19 mouse cellular contexts compared by ENCODE assay signal in the genomic region with DNA sequence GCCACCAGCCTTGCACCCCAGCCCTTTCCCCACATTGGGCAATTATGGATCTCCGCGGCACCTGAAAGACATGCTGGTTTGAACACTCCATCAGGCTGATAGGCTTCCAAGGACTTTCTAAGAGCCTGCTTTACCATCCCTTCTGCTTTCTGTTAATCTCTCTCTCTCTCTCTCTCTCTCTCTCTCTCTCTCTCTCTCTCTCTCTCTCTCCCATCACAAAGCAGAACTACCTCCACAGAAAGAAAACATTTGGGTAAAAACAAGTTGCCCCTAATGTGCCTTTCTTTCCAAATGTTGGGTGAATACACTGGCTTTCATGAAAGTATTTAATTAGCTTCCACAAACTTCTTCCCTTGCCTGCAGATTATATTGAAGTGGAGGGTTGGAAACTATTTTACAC. TPM values are rescaled to one million over a fixed set of nuclear protein-coding genes. Genes with fewer than 3 reads are reported as not detected.
DNase-seq lines count a peak whose midpoint lies in the region; ATAC-seq and TF ChIP-seq lines count a peak whose summit lies in the region.
"Had no signal": no experiment of that assay in that cellular context is flagged by ENCODE, and none has a peak within 500 bp of the region (broad histone marks: within the 10 kb centered on the region; RNA-seq: fewer than 3 reads in every experiment).

A gene (minus strand): TSS at position 101 of the 400 bp plus-strand sequence.

- no peak within 1 kb of the TSS for H3K27ac ChIP-seq in heart, embryonic 15.5 days
- no peak within 1 kb of the TSS for H3K27ac ChIP-seq in midbrain, embryonic 11.5 days (ENCODE audit: low read depth, low read length)
- H3K27ac ChIP-seq in midbrain, postnatal 0 days (ENCODE audit: low read depth, low read length), result no peak within 1 kb of the TSS
- H3K27ac ChIP-seq in forebrain, embryonic 13.5 days, result peak within 1 kb of the TSS; percentile 97
- H3K27ac ChIP-seq: hindbrain, embryonic 14.5 days had no signal

- no peaks in the 10 kb centered on the region for H3K9me3 ChIP-seq in heart, embryonic 15.5 days (replicated peaks)
- no peaks in the 10 kb centered on the region for H3K9me3 ChIP-seq in midbrain, embryonic 11.5 days (ENCODE audit: control insufficient read depth, low read length)
- no peaks in the 10 kb centered on the region for H3K9me3 ChIP-seq in midbrain, postnatal 0 days (ENCODE audit: low read length)
- H3K9me3 ChIP-seq in forebrain, embryonic 13.5 days (replicated peaks), result no peaks in the 10 kb centered on the region
- H3K9me3 ChIP-seq: megakaryocyte, embryonic 14.5 days had no signal

- peak within 1 kb of the TSS; percentile 43 for H3K4me3 ChIP-seq in heart, embryonic 15.5 days
- no peak within 1 kb of the TSS for H3K4me3 ChIP-seq in midbrain, embryonic 11.5 days (ENCODE audit: low read depth, low read length)
- no peak within 1 kb of the TSS for H3K4me3 ChIP-seq in midbrain, postnatal 0 days (ENCODE audit: low read depth, low read length)
- H3K4me3 ChIP-seq in forebrain, embryonic 13.5 days, result peak within 1 kb of the TSS; percentile 61
- H3K4me3 ChIP-seq: megakaryocyte, embryonic 14.5 days had no signal

- H3K4me1 ChIP-seq in heart, embryonic 15.5 days (replicated peaks), result peaks cover 28% of the 10 kb centered on the region
- H3K4me1 ChIP-seq in midbrain, embryonic 11.5 days (ENCODE audit: control insufficient read depth, insufficient read depth, low read length), result peaks cover 10% of the 10 kb centered on the region
- no peaks in the 10 kb centered on the region for H3K4me1 ChIP-seq in midbrain, postnatal 0 days (ENCODE audit: insufficient read depth, low read length)
- H3K4me1 ChIP-seq in forebrain, embryonic 13.5 days, result peaks cover 64% of the 10 kb centered on the region

- H3K4me2 ChIP-seq in heart, embryonic 15.5 days, result peak within 1 kb of the TSS; percentile 62; the same call in 1 of the 2 replicates
- H3K4me2 ChIP-seq in midbrain, embryonic 11.5 days, result peak within 1 kb of the TSS; percentile 26; the same call in 1 of the 2 replicates
- H3K4me2 ChIP-seq in midbrain, postnatal 0 days (ENCODE audit: low read depth, low read length, poor library complexity, severe bottlenecking), result no peak within 1 kb of the TSS
- H3K4me2 ChIP-seq in forebrain, embryonic 13.5 days, result peak within 1 kb of the TSS; percentile 60
- H3K4me2 ChIP-seq: hindbrain, embryonic 14.5 days had no signal

- no peak for ATAC-seq in heart, embryonic 15.5 days (replicated peaks; ENCODE audit: insufficient number of reproducible peaks, insufficient read depth, low FRiP score, low read depth)
- ATAC-seq in midbrain, embryonic 11.5 days (ENCODE audit: low FRiP score), result no peak
- ATAC-seq in midbrain, postnatal 0 days (ENCODE audit: low FRiP score), result no peak
- no peak for ATAC-seq in forebrain, embryonic 13.5 days

- TF ChIP-seq CTCF in midbrain, postnatal 0 days (IDR thresholded peaks at IDR 0.05), result no peak

- no peaks in the 10 kb centered on the region for H3K36me3 ChIP-seq in heart, embryonic 15.5 days
- H3K36me3 ChIP-seq in midbrain, embryonic 11.5 days (ENCODE audit: control insufficient read depth, insufficient read depth, low read length), result no peaks in the 10 kb centered on the region
- H3K36me3 ChIP-seq in midbrain, postnatal 0 days (ENCODE audit: insufficient read depth, low read length), result no peaks in the 10 kb centered on the region
- H3K36me3 ChIP-seq in forebrain, embryonic 13.5 days (ENCODE audit: poor library complexity, severe bottlenecking), result no peaks in the 10 kb centered on the region; the same call in 1 of the 2 replicates

- no peak within 1 kb of the TSS for H3K9ac ChIP-seq in heart, embryonic 15.5 days
- no peak within 1 kb of the TSS for H3K9ac ChIP-seq in midbrain, embryonic 11.5 days (ENCODE audit: low read length)
- no peak within 1 kb of the TSS for H3K9ac ChIP-seq in midbrain, postnatal 0 days (replicated peaks; ENCODE audit: low read length, poor library complexity, severe bottlenecking)
- H3K9ac ChIP-seq in forebrain, embryonic 13.5 days, result peak within 1 kb of the TSS; percentile 92; the same call in 1 of the 2 replicates
- H3K9ac ChIP-seq: hindbrain, embryonic 14.5 days; lung, embryonic 14.5 days had no signal

- H3K27me3 ChIP-seq in heart, embryonic 15.5 days, result peaks cover 98% of the 10 kb centered on the region
- H3K27me3 ChIP-seq in midbrain, embryonic 11.5 days (ENCODE audit: control insufficient read depth, insufficient read depth, low read length), result peaks cover 98% of the 10 kb centered on the region
- peaks cover 89% of the 10 kb centered on the region for H3K27me3 ChIP-seq in midbrain, postnatal 0 days (ENCODE audit: insufficient read depth, low read length)
- peaks cover 96% of the 10 kb centered on the region for H3K27me3 ChIP-seq in forebrain, embryonic 13.5 days

- DNase-seq in heart, postnatal 14 days, result no peak
- DNase-seq in midbrain, embryonic 11.5 days (ENCODE audit: low spot score, missing footprints), result no peak
- DNase-seq in midbrain, postnatal 0 days (ENCODE audit: low spot score), result no peak
- no peak for DNase-seq in left cerebral cortex, postnatal 25 days (ENCODE audit: low spot score in 2 of 2)
- no peak for DNase-seq in testis, postnatal 14 days (ENCODE audit: low spot score)
- no peak for DNase-seq in gastrocnemius, adult 8-10 months (ENCODE audit: low spot score in 2 of 2)
- DNase-seq: cerebellum, postnatal 36 days; gastrocnemius, postnatal 10 days; kidney, adult 18-20 months; lung, embryonic 14.5 days had no signal

- 4% methylated on average over 2 of the region's 2 CpGs for WGBS in heart, embryonic 15.5 days
- WGBS in midbrain, embryonic 11.5 days, result 2% methylated on average over 2 of the region's 2 CpGs
- 5% methylated on average over 2 of the region's 2 CpGs for WGBS in midbrain, postnatal 0 days
- 3% methylated on average over 2 of the region's 2 CpGs for WGBS in forebrain, embryonic 13.5 days

- intact Hi-C loops in heart, postnatal 14 days (cut with DNase I), result no loop called here
- intact Hi-C loops in left cerebral cortex, postnatal 25 days (cut with DNase I), result no loop called here

RNA-seq across cellular contexts. Expression of the gene that starts here (rescaled TPM):
- 0.09 and 0.20 TPM in 2 replicates for polyA plus RNA-seq in heart, embryonic 15.5 days (2015; fragmentation: Nextera tagmentation; extraction: Ambion mirVana)
- total RNA-seq in heart, postnatal 14 days (2021), result under 1 TPM in 1 of 2 experiments, not detected in 1; 0.12 TPM
- 3.1 and 3.8 TPM in 2 replicates for polyA plus RNA-seq in midbrain, embryonic 11.5 days (2014; fragmentation: Nextera tagmentation; extraction: Ambion mirVana)
- 0.19 and 0.93 TPM in 2 replicates for total RNA-seq in midbrain, postnatal 0 days (2014; rRNA removed)
- 0.70 and 1.7 TPM in 2 replicates for polyA plus RNA-seq in midbrain, postnatal 0 days (2015; fragmentation: Nextera tagmentation; extraction: Ambion mirVana)
- polyA plus RNA-seq in forebrain, embryonic 13.5 days (2015; fragmentation: Nextera tagmentation; extraction: Ambion mirVana), result 56.3 and 65.2 TPM in 2 replicates
- total RNA-seq in left cerebral cortex, postnatal 25 days (2021), result 10 to 100 TPM; 20.4 to 30.9 TPM
- total RNA-seq in gastrocnemius, adult 8-10 months (2022), result not detected
- total RNA-seq: gastrocnemius, postnatal 10 days; MEL had no signal
- polyA plus RNA-seq: C2C12; hindbrain, embryonic 14.5 days; limb, embryonic 11.5 days; lung, embryonic 14.5 days; neural tube, embryonic 14.5 days; urinary bladder, adult 2 months had no signal

Comparison
In these comparisons a context has a peak if more than half of its experiments do, and no peak if none do; other contexts are left out.
1. RNA of the gene that starts here (total RNA-seq): 20.4 to 30.9 TPM in left cerebral cortex, postnatal 25 days; 0.19 to 0.93 TPM in midbrain, postnatal 0 days, 0.12 TPM in heart, postnatal 14 days and not detected in gastrocnemius, adult 8-10 months; every median in the first group is over 10 times any median in the second.
2. RNA of the gene that starts here (polyA plus RNA-seq): 56.3 to 65.2 TPM in forebrain, embryonic 13.5 days; 3.1 to 3.8 TPM in midbrain, embryonic 11.5 days, 0.70 to 1.7 TPM in midbrain, postnatal 0 days and 0.09 to 0.20 TPM in heart, embryonic 15.5 days; every median in the first group is over 10 times any median in the second.
3. H3K4me3 ChIP-seq: peak in heart, embryonic 15.5 days (single experiment) and forebrain, embryonic 13.5 days (single experiment); none in midbrain, embryonic 11.5 days (single experiment) and midbrain, postnatal 0 days (single experiment).